In genomic region chr15:10177519-10178130, GRCm38 (mm10) we compare ENCODE assay signal across 8 mouse cellular contexts. TPM values are rescaled to one million over a fixed set of nuclear protein-coding genes. Genes with fewer than 3 reads are reported as not detected.
DNase-seq lines count a peak whose midpoint lies in the region; ATAC-seq and TF ChIP-seq lines count a peak whose summit lies in the region.

No protein-coding gene starts in this region.

- no peak for TF ChIP-seq CTCF in hindbrain, postnatal 0 days (IDR thresholded peaks at IDR 0.05; ENCODE audit: low read depth)

- H3ac ChIP-seq in myocyte (ENCODE audit: control insufficient read depth, insufficient read length), result no peak overlapping the region

- no peaks in the 10 kb centered on the region for H3K9me3 ChIP-seq in forebrain, embryonic 11.5 days (ENCODE audit: control insufficient read depth, low read length)
- H3K9me3 ChIP-seq in hindbrain, postnatal 0 days (ENCODE audit: low read length), result no peaks in the 10 kb centered on the region
- H3K9me3 ChIP-seq in limb, embryonic 14.5 days (ENCODE audit: control insufficient read depth, low read length), result no peaks in the 10 kb centered on the region

- H3K9ac ChIP-seq in forebrain, embryonic 11.5 days (ENCODE audit: low read length), result 0 out of 2 replicates have a peak overlapping the region, but pooled peaks have one; percentile 10
- peak overlapping the region; percentile 43 for H3K9ac ChIP-seq in hindbrain, postnatal 0 days (replicated peaks; ENCODE audit: low read length)
- peak overlapping the region; percentile 50 for H3K9ac ChIP-seq in limb, embryonic 14.5 days (ENCODE audit: low read depth, low read length, severe bottlenecking)

- peak overlapping the region; percentile 25 for H3K4me3 ChIP-seq in forebrain, embryonic 11.5 days (ENCODE audit: low read depth, low read length)
- H3K4me3 ChIP-seq in hindbrain, postnatal 0 days (ENCODE audit: low read length), result peak overlapping the region; percentile 40
- peak overlapping the region; percentile 37 for H3K4me3 ChIP-seq in limb, embryonic 14.5 days (replicated peaks; ENCODE audit: low read length)
- H3K4me3 ChIP-seq in myocyte, result no peak overlapping the region

- no peak overlapping the region for H3K27ac ChIP-seq in forebrain, embryonic 11.5 days (ENCODE audit: low read depth, low read length)
- no peak overlapping the region; the same call in 1 of the 2 replicates for H3K27ac ChIP-seq in hindbrain, postnatal 0 days
- no peak overlapping the region for H3K27ac ChIP-seq in limb, embryonic 14.5 days (replicated peaks; ENCODE audit: low read depth, low read length)

- TF ChIP-seq POLR2A in limb, embryonic 14.5 days (IDR thresholded peaks at IDR 0.05; ENCODE audit: borderline replicate concordance, extremely low read depth, insufficient read depth, insufficient read length), result no peak
- no peak for TF ChIP-seq POLR2A in myocyte (IDR thresholded peaks at IDR 0.05; ENCODE audit: insufficient read length, low read depth)

- no peaks in the 10 kb centered on the region for H3K36me3 ChIP-seq in forebrain, embryonic 11.5 days (ENCODE audit: control insufficient read depth, insufficient read depth, low read length)
- H3K36me3 ChIP-seq in hindbrain, postnatal 0 days (ENCODE audit: insufficient read depth, low read length), result no peaks in the 10 kb centered on the region
- no peaks in the 10 kb centered on the region for H3K36me3 ChIP-seq in limb, embryonic 14.5 days (ENCODE audit: control insufficient read depth, insufficient read depth, low read length)
- no peaks in the 10 kb centered on the region for H3K36me3 ChIP-seq in myocyte (ENCODE audit: control insufficient read depth, insufficient read depth)

- ATAC-seq in forebrain, embryonic 11.5 days (replicated peaks; ENCODE audit: low FRiP score), result peak; percentile 51
- peak; percentile 80 for ATAC-seq in hindbrain, postnatal 0 days
- ATAC-seq in limb, embryonic 14.5 days (ENCODE audit: low FRiP score, low read depth), result no peak

- no peaks in the 10 kb centered on the region for H3K79me2 ChIP-seq in myocyte (ENCODE audit: control insufficient read depth, insufficient read depth)

- WGBS in forebrain, embryonic 11.5 days, result 1% methylated on average over 30 of the region's 30 CpGs
- 1% methylated on average over 30 of the region's 30 CpGs for WGBS in hindbrain, postnatal 0 days
- 2% methylated on average over 30 of the region's 30 CpGs for WGBS in limb, embryonic 14.5 days

- DNase-seq in frontal cortex, postnatal 36 days (ENCODE audit: low spot score in 2 of 2), result peak; percentile 20 to 24
- no peak for DNase-seq in frontal cortex, postnatal 14 days (ENCODE audit: low spot score in 2 of 2)
- peak; percentile 4 for DNase-seq in WW6 (ENCODE audit: low read depth, low spot score)
- DNase-seq in forebrain, embryonic 11.5 days (ENCODE audit: low spot score), result peak; percentile 62
- peak; percentile 62 for DNase-seq in hindbrain, postnatal 0 days (ENCODE audit: low spot score)
- DNase-seq in limb, embryonic 14.5 days (ENCODE audit: low spot score), result peak; percentile 33
- no peak for DNase-seq in MN1 (ENCODE audit: low spot score)

- H3K4me2 ChIP-seq in forebrain, embryonic 11.5 days (ENCODE audit: low read depth, low read length, severe bottlenecking), result peak overlapping the region; percentile 57
- peak overlapping the region; percentile 78 for H3K4me2 ChIP-seq in hindbrain, postnatal 0 days (ENCODE audit: low read depth, low read length)
- peak overlapping the region; percentile 71 for H3K4me2 ChIP-seq in limb, embryonic 14.5 days (replicated peaks; ENCODE audit: low read depth, low read length, severe bottlenecking)
- no peak overlapping the region for H3K4me2 ChIP-seq in myocyte (ENCODE audit: low read depth)

- H3K4me1 ChIP-seq in forebrain, embryonic 11.5 days (replicated peaks; ENCODE audit: control insufficient read depth, insufficient read depth, low read length), result peaks cover 2% of the 10 kb centered on the region; the same call in 1 of the 2 replicates
- H3K4me1 ChIP-seq in hindbrain, postnatal 0 days (ENCODE audit: insufficient read depth, low read length), result no peaks in the 10 kb centered on the region
- peaks cover 9% of the 10 kb centered on the region for H3K4me1 ChIP-seq in limb, embryonic 14.5 days (ENCODE audit: control insufficient read depth, insufficient read depth, low read length)

- H3K27me3 ChIP-seq in forebrain, embryonic 11.5 days (ENCODE audit: control insufficient read depth, insufficient read depth, low read length), result no peaks in the 10 kb centered on the region; the same call in 1 of the 2 replicates
- H3K27me3 ChIP-seq in hindbrain, postnatal 0 days (ENCODE audit: insufficient read depth, low read length), result no peaks in the 10 kb centered on the region
- peaks cover 19% of the 10 kb centered on the region; the same call in 1 of the 2 replicates for H3K27me3 ChIP-seq in limb, embryonic 14.5 days (ENCODE audit: control insufficient read depth, insufficient read depth, low read length)
- H3K27me3 ChIP-seq in myocyte (ENCODE audit: control insufficient read depth, insufficient read depth, insufficient read length), result no peaks in the 10 kb centered on the region

TF ChIP-seq in myocyte, 11 proteins besides CTCF, POLR2A, EP300 and RAD21:
- TF ChIP-seq CEBPB (IDR thresholded peaks at IDR 0.05; ENCODE audit: insufficient read depth, poor library complexity, severe bottlenecking) (0 out of 2 replicates have a peak, but pooled peaks have one; percentile 8), SRF (IDR thresholded peaks at IDR 0.05; ENCODE audit: control insufficient read depth, insufficient read length, low read depth) (no peak)

RNA-seq across cellular contexts. Expression of gene Prlr, which starts 0.6 kb away (rescaled TPM):
- polyA plus RNA-seq in forebrain, embryonic 11.5 days (2014; fragmentation: Nextera tagmentation; extraction: Ambion mirVana), result 0.24 and 0.43 TPM in 2 replicates
- 1.9 and 2.4 TPM in 2 replicates for total RNA-seq in hindbrain, postnatal 0 days (2014; rRNA removed)
- 3.1 and 3.4 TPM in 2 replicates for polyA plus RNA-seq in hindbrain, postnatal 0 days (2015; fragmentation: Nextera tagmentation; extraction: Ambion mirVana)
- 0.31 and 0.49 TPM in 2 replicates for polyA plus RNA-seq in limb, embryonic 14.5 days (2012; rRNA removed)
- 1.7 and 2.0 TPM in 2 replicates for polyA plus RNA-seq in limb, embryonic 14.5 days (2014; fragmentation: Nextera tagmentation; extraction: Ambion mirVana)
- not detected for polyA plus RNA-seq in myocyte (2012; fragmentation: generic; extraction: Trizol)

Comparison
In these comparisons a context has a peak if more than half of its experiments do, and no peak if none do; other contexts are left out.
1. DNase-seq: peak in frontal cortex, postnatal 36 days (2 of 2), WW6 (single experiment), forebrain, embryonic 11.5 days (single experiment), hindbrain, postnatal 0 days (single experiment) and limb, embryonic 14.5 days (single experiment); none in frontal cortex, postnatal 14 days (0 of 2) and MN1 (single experiment).
2. Peak in every context shown above with its lines, with median percentiles within 50 percentile points of each other: H3K9ac ChIP-seq.